Mouse (Mus musculus) testis, adult 2 months (tissue): ENCODE measurements at regions not wholly inside any gene's neighbourhood (a gene's known extent, or its start where the extent isn't known, plus 50 kb on each side); places are given as distances from the start of the nearest gene placed in this dataset.

Source experiments
- H3K27ac ChIP-seq: fragments of 200-500 bp; 2 replicates; pipeline ENCODE4 v1.5.1; 2012; ENCODE audit warnings: low read depth, low read length; ENCODE audit not compliant: control insufficient read depth, insufficient read depth
- H3K27me3 ChIP-seq: fragments of 200-500 bp; 2 replicates; pipeline ENCODE4 v1.6.1; 2012; ENCODE audit warnings: mild to moderate bottlenecking, low read length, moderate library complexity; ENCODE audit not compliant: control insufficient read depth, insufficient read depth
- H3K36me3 ChIP-seq: fragments of 200-500 bp; 2 replicates; pipeline ENCODE4 v1.6.1; 2012; ENCODE audit warnings: mild to moderate bottlenecking, low read length; ENCODE audit not compliant: control insufficient read depth, insufficient read depth
- H3K4me1 ChIP-seq: fragments of 200-500 bp; 2 replicates; pipeline ENCODE4 v1.6.1; 2012; ENCODE audit warnings: low read length; ENCODE audit not compliant: control insufficient read depth, insufficient read depth
- H3K4me3 ChIP-seq: fragments of 200-500 bp; 2 replicates; pipeline ENCODE4 v1.5.1; 2012; ENCODE audit warnings: low read depth, mild to moderate bottlenecking, low read length, moderate library complexity, mixed read lengths; ENCODE audit not compliant: control insufficient read depth
- CTCF ChIP-seq: fragments of 200-500 bp; IDR thresholded peaks from 2 replicates; pipeline ENCODE4 v1.5.1; 2012; ENCODE audit warnings: low read depth, mild to moderate bottlenecking, inconsistent platforms, low read length, moderate library complexity; ENCODE audit not compliant: control insufficient read depth, insufficient read depth, insufficient replicate concordance
- POLR2A ChIP-seq: fragments of 200-500 bp; IDR thresholded peaks from 2 replicates; pipeline ENCODE4 v1.6.1; 2012; ENCODE audit warnings: low read depth, mild to moderate bottlenecking, inconsistent platforms, low read length, moderate library complexity; ENCODE audit not compliant: control insufficient read depth

DNA sequence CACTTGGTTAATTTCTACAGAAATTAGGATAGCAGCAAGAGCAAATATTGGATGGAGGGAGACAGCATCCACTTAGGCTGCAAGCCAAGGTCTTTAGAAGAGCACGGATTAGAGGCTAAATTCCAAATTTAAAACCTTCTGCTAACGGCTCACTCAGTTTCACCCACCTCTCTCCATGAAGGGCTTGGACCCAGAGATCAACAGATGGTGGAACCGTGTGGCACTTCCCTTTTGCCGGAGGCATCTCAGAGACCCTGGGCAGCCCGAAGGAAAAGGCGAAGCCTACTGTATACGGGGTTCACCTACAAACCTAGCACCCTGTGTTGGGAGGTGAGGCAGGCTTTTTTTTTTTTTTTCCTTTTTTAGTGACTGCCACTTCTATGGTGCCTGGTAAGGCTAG is 229.9 kb downstream of the Gm45692 start:
- no peaks in the 10 kb centered on the region for H3K36me3 ChIP-seq
- H3K27me3 ChIP-seq, result peaks cover 3% of the 10 kb centered on the region; the same call in 1 of the 2 replicates
- H3K27ac ChIP-seq, result no peak overlapping the region
- H3K4me1 ChIP-seq, result peaks cover 6% of the 10 kb centered on the region
- no peak overlapping the region for H3K4me3 ChIP-seq
- TF ChIP-seq POLR2A, result no peak
- no peak for TF ChIP-seq CTCF

DNA sequence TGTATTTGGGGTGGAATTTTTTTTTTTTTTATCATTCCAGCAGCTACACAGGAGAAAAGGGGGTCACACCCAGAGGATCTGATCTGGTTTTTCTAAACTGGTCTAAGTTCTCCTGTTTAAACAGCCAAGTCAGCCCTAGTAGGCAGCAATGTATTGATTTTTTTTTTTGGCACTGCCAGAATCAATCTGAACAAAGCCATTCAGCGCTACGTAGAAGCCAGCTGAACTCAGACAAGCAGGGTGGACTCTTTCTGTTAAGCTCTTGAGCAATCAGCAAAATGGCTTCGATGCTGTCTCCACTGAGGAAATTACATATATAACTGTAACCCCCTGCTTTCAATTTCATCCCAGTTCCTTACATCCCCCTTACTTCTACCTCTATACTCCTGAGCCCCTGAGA is 230.5 kb downstream of the Gm45692 start:
- no peaks in the 10 kb centered on the region for H3K36me3 ChIP-seq
- TF ChIP-seq POLR2A, result no peak
- no peak for TF ChIP-seq CTCF
- no peak overlapping the region for H3K27ac ChIP-seq
- H3K4me3 ChIP-seq, result no peak overlapping the region
- H3K4me1 ChIP-seq, result peaks cover 6% of the 10 kb centered on the region
- peaks cover 3% of the 10 kb centered on the region; the same call in 1 of the 2 replicates for H3K27me3 ChIP-seq

DNA sequence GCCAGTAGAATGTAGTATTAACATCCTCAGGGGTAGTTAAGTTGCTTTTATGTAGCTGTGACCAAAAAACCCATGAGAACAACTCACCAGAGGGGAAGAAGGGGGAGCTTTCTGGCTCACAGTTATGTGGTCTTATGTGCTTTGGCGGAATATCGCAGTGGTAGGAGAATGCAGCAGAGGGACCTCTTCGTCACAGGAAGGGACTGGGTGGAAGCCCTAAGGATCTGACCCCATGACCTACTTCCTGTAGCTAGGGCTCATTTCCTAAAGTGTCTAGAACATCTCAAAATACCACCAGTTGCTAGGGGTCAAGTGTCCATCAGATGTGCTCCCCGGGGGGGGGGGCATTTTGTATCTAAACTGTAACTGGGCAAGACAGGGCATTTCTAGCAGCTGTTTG is 231.3 kb downstream of the Gm45692 start:
- Histone ChIP-seq H3K4me1 (peaks cover 6% of the 10 kb centered on the region), H3K27ac (no peak overlapping the region)
- no peak for TF ChIP-seq CTCF
- TF ChIP-seq POLR2A, result no peak

DNA sequence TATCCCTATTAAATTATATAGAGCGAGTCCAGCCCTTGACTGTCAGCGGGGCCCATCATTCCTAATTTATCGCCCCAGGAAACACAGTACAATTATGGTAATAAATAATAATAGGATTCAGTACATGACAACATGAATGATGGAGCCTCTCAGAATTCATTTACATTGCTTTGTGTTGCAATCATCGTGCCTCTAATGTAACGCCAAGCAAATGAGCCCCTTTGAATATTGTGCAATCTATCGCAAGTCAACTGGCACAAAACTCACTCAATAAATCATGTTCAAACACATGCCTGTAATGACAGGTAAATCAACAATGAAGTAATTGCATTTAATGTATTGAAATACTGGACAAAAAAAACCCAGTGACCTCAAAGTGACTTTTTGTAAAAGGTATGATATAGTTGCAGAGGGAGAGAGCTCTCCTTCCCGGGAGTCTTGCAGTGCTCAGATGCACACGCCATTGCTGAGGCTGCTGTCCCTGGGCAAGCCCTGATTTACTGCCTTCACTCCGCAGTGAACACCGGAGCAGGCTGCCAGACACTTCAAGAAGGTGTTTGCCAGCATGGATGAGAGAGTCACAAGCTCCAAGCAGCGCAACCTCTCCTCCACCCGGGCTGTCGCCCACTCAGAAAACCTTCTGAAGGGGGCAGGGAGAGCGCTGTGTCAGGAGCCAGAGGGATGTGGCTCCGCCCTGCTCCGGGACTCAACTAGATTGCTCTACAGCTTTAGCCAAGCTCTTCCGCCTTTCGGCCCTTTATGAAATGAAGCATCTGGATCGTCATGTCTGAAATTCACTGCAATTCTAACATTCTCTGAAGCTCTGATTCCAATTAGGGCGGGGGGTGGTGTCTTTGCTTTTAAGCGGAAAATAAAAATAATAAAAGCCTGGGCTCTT is 232.6 kb downstream of the Gm45692 start:
- peak overlapping the region; percentile 36; the same call in 1 of the 2 replicates for H3K4me3 ChIP-seq
- peak overlapping the region; percentile 53 for H3K27ac ChIP-seq
- H3K36me3 ChIP-seq, result no peaks in the 10 kb centered on the region
- peaks cover 6% of the 10 kb centered on the region for H3K4me1 ChIP-seq
- TF ChIP-seq CTCF (no peak), POLR2A (no peak)
- peaks cover 3% of the 10 kb centered on the region; the same call in 1 of the 2 replicates for H3K27me3 ChIP-seq

More for the DNA sequence above, 231.3 kb downstream of the Gm45692 start:
- H3K36me3 ChIP-seq, result no peaks in the 10 kb centered on the region
- no peak overlapping the region for H3K4me3 ChIP-seq
- H3K27me3 ChIP-seq, result peaks cover 3% of the 10 kb centered on the region; the same call in 1 of the 2 replicates

DNA sequence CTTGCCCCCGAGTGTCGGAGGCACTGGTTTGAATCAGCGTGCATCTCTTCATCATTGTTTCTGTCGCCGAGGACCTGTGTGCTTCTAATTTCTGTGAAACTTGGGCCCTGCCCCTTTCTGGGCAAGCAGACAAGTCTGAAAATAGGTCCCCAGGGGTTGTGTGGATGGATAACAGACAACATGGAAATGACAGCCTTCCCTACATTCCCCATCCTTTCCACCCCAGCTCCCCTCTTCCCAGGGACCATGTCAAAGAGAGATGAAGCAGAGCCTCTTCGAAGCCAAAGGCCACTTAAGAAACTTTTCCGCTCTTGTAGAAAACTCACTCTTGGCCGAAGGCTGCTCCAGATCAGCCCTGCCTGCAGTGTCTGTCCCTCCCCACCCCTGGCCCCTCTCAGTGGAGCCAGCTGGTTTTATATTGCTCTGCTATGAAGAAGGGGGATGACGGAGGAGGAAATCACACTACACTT is 233.2 kb downstream of the Gm45692 start:
- Histone ChIP-seq H3K27me3 (peaks cover 3% of the 10 kb centered on the region; the same call in 1 of the 2 replicates), H3K4me1 (peaks cover 6% of the 10 kb centered on the region), H3K36me3 (no peaks in the 10 kb centered on the region), H3K4me3 (no peak overlapping the region), H3K27ac (no peak overlapping the region)
- TF ChIP-seq CTCF (no peak), POLR2A (no peak)

DNA sequence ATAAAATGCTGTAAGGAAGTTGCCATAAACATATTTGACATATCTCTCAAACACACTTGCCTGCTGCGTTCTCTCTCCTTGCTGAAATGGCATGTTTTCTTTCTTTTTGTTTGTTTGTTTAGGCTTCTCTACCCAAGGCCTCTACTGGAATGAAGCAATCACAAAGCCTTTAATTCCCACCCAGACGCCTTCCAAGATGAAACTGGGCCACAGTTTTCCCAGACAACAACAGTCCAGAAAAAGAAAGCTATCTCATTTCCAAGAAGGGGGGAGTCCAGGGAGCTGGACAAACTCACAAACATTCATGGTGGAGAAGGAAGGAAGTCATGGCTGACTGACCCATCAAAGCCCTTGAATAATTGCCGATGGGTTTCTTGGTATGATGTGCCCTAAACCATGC is 234.1 kb downstream of the Gm45692 start:
- Histone ChIP-seq H3K27ac (no peak overlapping the region), H3K36me3 (no peaks in the 10 kb centered on the region), H3K27me3 (peaks cover 3% of the 10 kb centered on the region; the same call in 1 of the 2 replicates), H3K4me1 (peaks cover 6% of the 10 kb centered on the region), H3K4me3 (no peak overlapping the region)
- no peak for TF ChIP-seq POLR2A
- no peak for TF ChIP-seq CTCF

DNA sequence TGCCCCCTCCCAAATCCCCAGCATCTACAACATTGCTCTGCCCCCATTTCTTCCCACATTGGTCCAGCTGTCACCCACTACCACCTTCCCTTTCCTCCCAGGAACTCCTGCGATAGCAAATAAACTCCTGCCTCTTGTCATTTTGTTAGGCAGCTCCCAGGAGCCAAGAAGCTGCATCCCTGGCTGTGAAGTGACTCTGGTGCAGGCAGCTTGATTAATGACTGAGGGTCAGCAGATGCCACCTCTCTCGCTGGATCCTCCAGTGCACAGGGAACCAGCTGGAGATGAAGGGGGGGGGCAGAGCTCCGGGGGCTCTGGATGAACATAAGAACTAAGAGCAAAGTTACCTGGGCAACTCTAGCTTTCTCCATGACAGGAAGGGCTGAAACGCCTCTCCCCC is 235.2 kb downstream of the Gm45692 start:
- peaks cover 6% of the 10 kb centered on the region for H3K4me1 ChIP-seq
- no peak overlapping the region for H3K4me3 ChIP-seq
- peaks cover 3% of the 10 kb centered on the region; the same call in 1 of the 2 replicates for H3K27me3 ChIP-seq
- TF ChIP-seq POLR2A, result no peak
- TF ChIP-seq CTCF, result no peak
- no peaks in the 10 kb centered on the region for H3K36me3 ChIP-seq
- H3K27ac ChIP-seq, result no peak overlapping the region
